Mouse (Mus musculus) hindbrain, embryonic 14.5 days (tissue): ENCODE measurements at regions not wholly inside any gene's neighbourhood (a gene's known extent, or its start where the extent isn't known, plus 50 kb on each side); places are given as distances from the start of the nearest gene placed in this dataset.

Source experiments
- ATAC-seq: fragments of 200-750 bp; cut with Nextera tagmentation; 2 replicates; pipeline ENCODE4 v1.8.0; 2017; ENCODE audit warnings: moderate number of reproducible peaks, mild to moderate bottlenecking, moderate TSS enrichment, moderate library complexity; ENCODE audit not compliant: low FRiP score
- DNase-seq: peaks from one replicate; pipeline ENCODE4 v3.0.0-alpha.2; 2015; ENCODE audit warnings: low spot score
- H3K27ac ChIP-seq: fragments of 300-500 bp; sonication (generic); 2 replicates; pipeline ENCODE4 v1.5.1; 2014; ENCODE audit warnings: mild to moderate bottlenecking, moderate library complexity
- H3K27me3 ChIP-seq: fragments of 300-500 bp; sonication (generic); 2 replicates; pipeline ENCODE4 v1.6.1; 2014; ENCODE audit warnings: mild to moderate bottlenecking, low read length, mixed read lengths; ENCODE audit not compliant: control insufficient read depth, insufficient read depth
- H3K36me3 ChIP-seq: fragments of 300-500 bp; sonication (generic); replicated peaks from 2 replicates; pipeline ENCODE4 v1.6.1; 2014; ENCODE audit not compliant: control insufficient read depth, insufficient read depth
- H3K4me1 ChIP-seq: fragments of 300-500 bp; sonication (generic); replicated peaks from 2 replicates; pipeline ENCODE4 v1.6.1; 2014; ENCODE audit warnings: antibody characterized with exemption, low read length, mixed read lengths; ENCODE audit not compliant: control insufficient read depth, insufficient read depth
- H3K4me2 ChIP-seq: fragments of 300-500 bp; sonication (generic); replicated peaks from 2 replicates; pipeline ENCODE4 v1.6.1; 2014; ENCODE audit warnings: mild to moderate bottlenecking, moderate library complexity
- H3K4me3 ChIP-seq: fragments of 300-500 bp; sonication (generic); replicated peaks from 2 replicates; pipeline ENCODE4 v1.5.1; 2014; ENCODE audit warnings: mild to moderate bottlenecking, low read length
- H3K9ac ChIP-seq: fragments of 300-500 bp; sonication (generic); 2 replicates; pipeline ENCODE4 v1.6.1; 2014
- H3K9me3 ChIP-seq: fragments of 300-500 bp; sonication (generic); 2 replicates; pipeline ENCODE4 v1.6.1; 2016; ENCODE audit warnings: low read length; ENCODE audit not compliant: control insufficient read depth
- WGBS: fragments of 180-500 bp; shearing (Covaris S2); extraction: QIAGEN DNeasy Blood & Tissue Kit; methylation state at CpG from one replicate; pipeline ENCODE4 v1.1.7; 2014; 5-methylcytosine and 5-hydroxymethylcytosine counted together

DNA sequence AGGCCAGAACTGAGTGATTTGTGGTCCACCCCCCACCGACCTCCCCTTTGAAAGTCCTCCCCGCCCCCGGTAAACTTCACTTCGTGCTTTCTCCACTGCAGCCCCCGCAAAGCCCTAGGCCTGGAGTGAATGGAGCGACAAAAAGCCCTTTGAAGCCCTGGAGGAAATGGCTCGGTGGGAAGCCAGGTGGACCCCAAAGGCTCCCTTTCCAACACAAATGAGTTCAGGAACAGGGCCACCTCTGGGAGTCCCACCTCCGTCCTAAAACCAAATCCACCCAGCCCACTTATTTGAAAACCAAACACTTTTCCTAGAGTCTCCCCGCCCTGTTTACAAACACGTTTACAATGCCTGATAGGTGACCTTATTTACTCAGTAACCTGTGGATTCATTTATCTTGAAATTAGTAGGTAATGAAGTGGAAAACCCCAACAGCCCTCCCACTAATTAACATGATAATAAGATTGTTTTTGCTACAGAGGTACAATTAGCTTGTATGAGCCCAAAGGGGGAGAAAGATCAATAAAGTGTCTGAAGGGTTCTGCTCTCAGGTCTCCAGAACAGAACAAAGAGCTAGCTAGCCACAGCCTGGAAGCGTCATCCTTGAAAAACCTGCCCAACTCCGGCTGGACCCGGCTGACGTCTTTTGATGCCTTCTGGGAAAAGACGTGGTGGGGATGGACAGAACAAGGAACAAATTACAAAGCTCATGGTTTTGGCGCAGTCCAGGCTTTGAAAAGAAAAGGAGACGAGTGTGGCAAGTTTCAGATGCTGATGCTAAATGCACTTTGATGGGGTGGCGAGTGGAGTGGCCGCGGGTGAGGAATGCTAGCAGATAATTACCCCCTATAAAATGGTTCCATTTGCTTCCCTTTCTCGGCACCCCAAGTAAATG is 422.6 kb upstream of the Nr2f2 start:
- Histone ChIP-seq H3K4me3 (no peak overlapping the region), H3K4me1 (0 out of 2 replicates have a peak, but pooled peaks cover 11% of the 10 kb centered on the region), H3K9me3 (no peaks in the 10 kb centered on the region), H3K27me3 (peaks cover 10% of the 10 kb centered on the region), H3K27ac (no peak overlapping the region), H3K36me3 (no peaks in the 10 kb centered on the region), H3K9ac (no peak overlapping the region), H3K4me2 (peak overlapping the region; percentile 33)
- ATAC-seq (peak; percentile 40; the same call in 1 of the 2 replicates), DNase-seq (peak; percentile 36)
- 5% methylated on average over 21 of the region's 21 CpGs for WGBS

DNA sequence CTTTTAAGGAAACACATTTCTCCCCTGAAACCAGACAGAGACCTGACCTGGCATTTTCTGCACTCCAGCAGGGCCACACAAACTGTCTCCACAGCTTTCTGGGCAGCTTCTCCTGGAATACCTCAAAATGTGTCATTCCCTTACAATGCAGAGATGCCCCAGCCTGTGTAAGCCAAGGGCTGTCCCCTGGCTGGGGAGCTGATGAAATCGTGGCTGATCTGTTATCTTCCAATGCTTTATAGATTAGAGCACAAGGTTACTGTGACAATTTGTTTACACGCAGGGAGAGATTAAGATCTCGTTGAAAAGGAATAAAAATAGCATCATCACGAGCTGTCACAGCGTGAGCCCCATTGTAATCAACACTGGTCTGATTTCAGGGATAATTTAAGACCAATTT is 421.4 kb upstream of the Nr2f2 start:
- no peak overlapping the region for H3K9ac ChIP-seq
- no peak overlapping the region for H3K4me3 ChIP-seq
- H3K36me3 ChIP-seq = no peaks in the 10 kb centered on the region
- DNase-seq (no peak), ATAC-seq (no peak)
- H3K4me2 ChIP-seq = no peak overlapping the region
- H3K4me1 ChIP-seq = 0 out of 2 replicates have a peak, but pooled peaks cover 11% of the 10 kb centered on the region
- H3K27me3 ChIP-seq = peaks cover 10% of the 10 kb centered on the region
- 12% methylated on average over 5 of the region's 5 CpGs for WGBS
- no peaks in the 10 kb centered on the region for H3K9me3 ChIP-seq
- H3K27ac ChIP-seq = no peak overlapping the region

- no peak overlapping the region for H3K4me2 ChIP-seq
- H3K27ac ChIP-seq = no peak overlapping the region
- H3K4me3 ChIP-seq = no peak overlapping the region
- ATAC-seq (no peak), DNase-seq (no peak)
- 78% methylated on average over 2 of the region's 2 CpGs for WGBS
- H3K9ac ChIP-seq = no peak overlapping the region
- H3K27me3 ChIP-seq = peaks cover 3% of the 10 kb centered on the region; the same call in 1 of the 2 replicates
- H3K4me1 ChIP-seq = no peaks in the 10 kb centered on the region
- no peaks in the 10 kb centered on the region for H3K36me3 ChIP-seq
- no peaks in the 10 kb centered on the region for H3K9me3 ChIP-seq
Observed at GRCm38 (mm10) chr7:70780742-70781332, 414.3 kb upstream of the Nr2f2 start.

DNA sequence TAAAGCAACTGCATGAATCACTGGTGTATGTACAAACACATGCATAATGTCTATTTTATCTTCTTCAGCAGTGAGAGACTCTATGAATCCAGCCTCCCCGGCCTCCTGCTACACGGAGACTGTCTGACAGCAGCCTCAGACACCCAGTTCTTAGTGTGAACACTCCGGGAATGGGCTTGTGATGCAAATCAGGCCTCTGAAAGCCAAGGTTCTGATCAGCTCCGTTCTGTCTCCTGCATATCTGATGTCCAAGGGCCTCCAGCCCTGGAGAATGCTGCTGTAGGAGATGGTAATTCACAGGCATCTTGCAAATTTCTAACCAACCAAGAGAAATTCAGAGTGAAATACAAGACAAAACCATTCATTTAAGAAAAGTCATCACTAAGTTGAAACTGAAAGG is 411.2 kb upstream of the Nr2f2 start:
- Histone ChIP-seq H3K27ac (no peak overlapping the region), H3K4me2 (no peak overlapping the region), H3K4me3 (no peak overlapping the region), H3K9ac (no peak overlapping the region), H3K9me3 (no peaks in the 10 kb centered on the region), H3K27me3 (0 out of 2 replicates have a peak, but pooled peaks cover 3% of the 10 kb centered on the region), H3K36me3 (no peaks in the 10 kb centered on the region), H3K4me1 (no peaks in the 10 kb centered on the region)
- ATAC-seq = no peak
- no peak for DNase-seq
- WGBS = 13% methylated on average over 4 of the region's 4 CpGs

- Histone ChIP-seq H3K27ac (no peak overlapping the region), H3K4me3 (no peak overlapping the region), H3K9me3 (no peaks in the 10 kb centered on the region), H3K9ac (no peak overlapping the region), H3K27me3 (no peaks in the 10 kb centered on the region), H3K36me3 (no peaks in the 10 kb centered on the region), H3K4me2 (no peak overlapping the region), H3K4me1 (no peaks in the 10 kb centered on the region)
- WGBS = 80% methylated on average over 6 of the region's 6 CpGs
- no peak for ATAC-seq
- no peak for DNase-seq
Observed at GRCm38 (mm10) chr7:70769655-70770054, 403.1 kb upstream of the Nr2f2 start.

GRCm38 (mm10) chr7:70767697-70768096 is 401.2 kb upstream of the Nr2f2 start:
- ATAC-seq = no peak

DNA sequence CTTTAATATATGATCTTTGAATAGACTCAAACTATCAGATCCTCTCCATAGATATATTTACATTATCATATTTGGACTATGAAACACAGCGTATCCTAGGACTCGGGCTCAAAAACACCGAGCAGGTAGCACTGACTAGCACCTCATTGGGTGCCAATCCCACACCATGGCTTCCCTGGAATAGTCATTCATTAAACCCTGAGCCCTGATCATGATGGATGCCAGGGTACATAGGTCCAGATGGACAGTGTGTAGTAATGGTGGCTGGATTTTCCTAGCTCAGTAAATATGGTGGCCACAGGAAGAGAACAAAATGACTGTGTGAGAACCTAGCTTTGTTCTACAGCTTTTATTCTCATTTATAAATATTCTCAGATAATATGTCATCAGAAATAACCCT is 390.1 kb upstream of the Nr2f2 start:
- no peak for ATAC-seq
- DNase-seq = no peak
- no peak overlapping the region for H3K27ac ChIP-seq

More at GRCm38 (mm10) chr7:70767697-70768096, 401.2 kb upstream of the Nr2f2 start:
- no peak overlapping the region for H3K4me3 ChIP-seq
- 80% methylated on average over 5 of the region's 5 CpGs for WGBS
- H3K27me3 ChIP-seq = no peaks in the 10 kb centered on the region
- no peak overlapping the region for H3K27ac ChIP-seq
- H3K9me3 ChIP-seq = no peaks in the 10 kb centered on the region
- DNase-seq = no peak
- H3K9ac ChIP-seq = no peak overlapping the region
- no peaks in the 10 kb centered on the region for H3K4me1 ChIP-seq
- H3K36me3 ChIP-seq = no peaks in the 10 kb centered on the region
- H3K4me2 ChIP-seq = no peak overlapping the region

GRCm38 (mm10) chr7:70754826-70755225 is 388.3 kb upstream of the Nr2f2 start:
- ATAC-seq (no peak), DNase-seq (no peak)
- H3K36me3 ChIP-seq = no peaks in the 10 kb centered on the region
- H3K4me1 ChIP-seq = no peaks in the 10 kb centered on the region
- H3K4me3 ChIP-seq = no peak overlapping the region
- WGBS = 94% methylated on average over 1 of the region's 1 CpGs
- no peak overlapping the region for H3K9ac ChIP-seq
- H3K4me2 ChIP-seq = no peak overlapping the region
- no peaks in the 10 kb centered on the region for H3K9me3 ChIP-seq
- H3K27ac ChIP-seq = no peak overlapping the region
- peaks cover 9% of the 10 kb centered on the region; the same call in 1 of the 2 replicates for H3K27me3 ChIP-seq

More for the DNA sequence above, 390.1 kb upstream of the Nr2f2 start:
- H3K36me3 ChIP-seq = no peaks in the 10 kb centered on the region
- no peaks in the 10 kb centered on the region for H3K9me3 ChIP-seq
- WGBS = 98% methylated on average over 3 of the region's 3 CpGs
- H3K9ac ChIP-seq = no peak overlapping the region
- no peaks in the 10 kb centered on the region for H3K4me1 ChIP-seq
- H3K27me3 ChIP-seq = no peaks in the 10 kb centered on the region
- no peak overlapping the region for H3K4me3 ChIP-seq
- H3K4me2 ChIP-seq = no peak overlapping the region

- WGBS = 30% methylated on average over 12 of the region's 12 CpGs
- Histone ChIP-seq H3K9ac (no peak overlapping the region), H3K27ac (no peak overlapping the region), H3K36me3 (no peaks in the 10 kb centered on the region), H3K4me3 (no peak overlapping the region), H3K9me3 (no peaks in the 10 kb centered on the region), H3K4me1 (no peaks in the 10 kb centered on the region), H3K4me2 (no peak overlapping the region), H3K27me3 (peaks cover 9% of the 10 kb centered on the region; the same call in 1 of the 2 replicates)
- ATAC-seq = peak; percentile 34; the same call in 1 of the 2 replicates
- DNase-seq = no peak
Observed at GRCm38 (mm10) chr7:70752802-70753218, 386.3 kb upstream of the Nr2f2 start.
